Mouse (Mus musculus): Measurements from ENCODE around the gene Hdac8.

Gene Hdac8

GRCm38 (mm10) chrX:102504644-102505481 lies at the start of gene Hdac8:
Hdac8 (minus strand) TSS chrX:102505359.
- DNase-seq (ENCODE audit: low spot score) = peak; percentile 46

- no peak for DNase-seq (ENCODE audit: low spot score)
These were observed 4.0 kb upstream of the Hdac8 start for GRCm38 (mm10) chrX:102509205-102509604.

- DNase-seq (ENCODE audit: low spot score) = no peak
These were observed 980 bp downstream of the Hdac8 start for GRCm38 (mm10) chrX:102504179-102504578.

- no peak for DNase-seq (ENCODE audit: low spot score)
These were observed 11.0 kb downstream of the Hdac8 start for GRCm38 (mm10) chrX:102493992-102494730.

- no peak for DNase-seq (ENCODE audit: low spot score)
These were observed 19.6 kb downstream of the Hdac8 start for GRCm38 (mm10) chrX:102485575-102485974.

GRCm38 (mm10) chrX:102479665-102480064 lies 25.5 kb downstream of the Hdac8 start:
- no peak for DNase-seq (ENCODE audit: low spot score)

- peak; percentile 29 for DNase-seq (ENCODE audit: low spot score)
These were observed 26.2 kb downstream of the Hdac8 start for GRCm38 (mm10) chrX:102478965-102479364.

GRCm38 (mm10) chrX:102478481-102478880 lies 26.7 kb downstream of the Hdac8 start:
- no peak for DNase-seq (ENCODE audit: low spot score)

- DNase-seq (ENCODE audit: low spot score) = peak; percentile 59
These were observed 28.4 kb downstream of the Hdac8 start for GRCm38 (mm10) chrX:102476784-102477183.

GRCm38 (mm10) chrX:102475555-102475954 lies 29.6 kb downstream of the Hdac8 start:
- DNase-seq (ENCODE audit: low spot score) = no peak

- DNase-seq (ENCODE audit: low spot score) = no peak
These were observed 86.6 kb downstream of the Hdac8 start for GRCm38 (mm10) chrX:102418343-102419127.

GRCm38 (mm10) chrX:102416972-102417371 lies 88.2 kb downstream of the Hdac8 start:
- no peak for DNase-seq (ENCODE audit: low spot score)

GRCm38 (mm10) chrX:102416386-102416785 lies 88.8 kb downstream of the Hdac8 start:
- no peak for DNase-seq (ENCODE audit: low spot score)

- no peak for DNase-seq (ENCODE audit: low spot score)
These were observed 120.4 kb downstream of the Hdac8 start for GRCm38 (mm10) chrX:102384765-102385164.

GRCm38 (mm10) chrX:102383151-102383550 lies 122.0 kb downstream of the Hdac8 start:
- no peak for DNase-seq (ENCODE audit: low spot score)

GRCm38 (mm10) chrX:102366510-102366909 lies 138.6 kb downstream of the Hdac8 start:
- DNase-seq (ENCODE audit: low spot score) = no peak

GRCm38 (mm10) chrX:102362244-102362643 lies 142.9 kb downstream of the Hdac8 start:
- no peak for DNase-seq (ENCODE audit: low spot score)

GRCm38 (mm10) chrX:102353412-102353811 lies 151.7 kb downstream of the Hdac8 start:
- no peak for DNase-seq (ENCODE audit: low spot score)

- DNase-seq (ENCODE audit: low spot score) = no peak
These were observed 155.1 kb downstream of the Hdac8 start for GRCm38 (mm10) chrX:102349843-102350731.

- no peak for DNase-seq (ENCODE audit: low spot score)
These were observed 156.2 kb downstream of the Hdac8 start for GRCm38 (mm10) chrX:102348886-102349486.

GRCm38 (mm10) chrX:102341688-102342087 lies 163.5 kb downstream of the Hdac8 start:
- no peak for DNase-seq (ENCODE audit: low spot score)

Measured in lung, postnatal 25 days (tissue).